Mouse (Mus musculus) limb, embryonic 13.5 days (tissue): ENCODE measurements at regions not wholly inside any gene's neighbourhood (a gene's known extent, or its start where the extent isn't known, plus 50 kb on each side); places are given as distances from the start of the nearest gene placed in this dataset.
A peak's percentile ranks its signal among the peaks of the same experiment; 100 is the strongest.

Source experiments
- ATAC-seq: fragments of 200-750 bp; cut with Nextera tagmentation; 2 replicates; pipeline ENCODE4 v1.8.0; 2017; ENCODE audit warnings: low read depth, moderate number of reproducible peaks, moderate TSS enrichment; ENCODE audit not compliant: low FRiP score
- H3K27ac ChIP-seq: fragments of 300-500 bp; sonication (generic); 2 replicates; pipeline ENCODE4 v1.5.1; 2015; ENCODE audit warnings: inconsistent platforms, mild to moderate bottlenecking, moderate library complexity
- H3K27me3 ChIP-seq: fragments of 300-500 bp; sonication (generic); 2 replicates; pipeline ENCODE4 v1.6.1; 2015; ENCODE audit warnings: mild to moderate bottlenecking, inconsistent platforms
- H3K36me3 ChIP-seq: fragments of 300-500 bp; sonication (generic); 2 replicates; pipeline ENCODE4 v1.6.1; 2015; ENCODE audit warnings: inconsistent platforms, mild to moderate bottlenecking, moderate library complexity
- H3K4me1 ChIP-seq: fragments of 300-500 bp; sonication (generic); 2 replicates; pipeline ENCODE4 v1.6.1; 2015; ENCODE audit warnings: inconsistent platforms
- H3K4me2 ChIP-seq: fragments of 300-500 bp; sonication (generic); replicated peaks from 2 replicates; pipeline ENCODE4 v1.6.1; 2015; ENCODE audit warnings: inconsistent platforms, mild to moderate bottlenecking, moderate library complexity
- H3K4me3 ChIP-seq: fragments of 300-500 bp; sonication (generic); 2 replicates; pipeline ENCODE4 v1.5.1; 2015; ENCODE audit warnings: moderate library complexity, mild to moderate bottlenecking, inconsistent platforms
- H3K9ac ChIP-seq: fragments of 300-500 bp; sonication (generic); 2 replicates; pipeline ENCODE4 v1.6.1; 2015; ENCODE audit warnings: mild to moderate bottlenecking, inconsistent platforms
- H3K9me3 ChIP-seq: fragments of 300-500 bp; sonication (generic); 2 replicates; pipeline ENCODE4 v1.6.1; 2016; ENCODE audit warnings: inconsistent platforms
- WGBS: fragments of 180-500 bp; shearing (Covaris S2); methylation state at CpG from one replicate; pipeline ENCODE4 v1.1.7; 2015; 5-methylcytosine and 5-hydroxymethylcytosine counted together

DNA sequence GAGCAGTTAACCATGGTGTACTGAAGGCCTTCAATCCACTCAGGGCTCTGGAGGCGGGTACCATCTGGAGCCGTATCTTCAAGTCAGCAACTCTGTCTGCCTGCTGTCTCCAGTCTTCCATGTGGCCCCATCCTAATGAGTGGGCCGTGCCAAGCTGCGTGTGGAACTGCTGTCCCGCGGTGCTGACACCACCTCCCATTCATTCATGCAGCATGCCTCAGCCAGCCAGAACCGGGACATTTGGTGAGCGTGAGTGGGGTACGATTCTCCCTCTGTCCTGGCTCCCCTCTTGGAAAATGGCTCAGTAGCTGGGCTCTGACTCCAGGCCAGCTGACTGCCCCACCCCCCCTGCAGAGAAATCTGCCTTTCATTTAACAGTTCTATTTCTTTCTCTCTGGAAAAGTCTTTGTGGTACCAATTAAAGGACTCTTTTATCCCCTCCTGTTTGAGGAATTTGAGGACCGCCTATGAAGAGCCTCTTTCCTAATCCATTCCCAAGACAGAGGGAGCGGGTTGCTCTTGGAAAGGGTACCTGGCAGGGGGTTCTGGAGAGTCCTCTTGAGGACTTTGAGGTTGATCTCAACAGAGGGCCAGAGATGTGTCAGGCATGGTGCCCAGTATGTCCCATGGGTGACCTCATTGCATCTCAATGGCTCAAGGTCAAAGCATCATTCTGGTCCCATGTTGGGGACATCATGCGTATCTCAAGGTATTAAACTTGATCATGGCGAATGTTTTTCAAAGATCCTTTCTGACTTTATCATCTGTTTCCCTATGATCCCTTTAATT lies 55.5 kb upstream of the Brd7 start:
- Histone ChIP-seq H3K27ac (no peak overlapping the region), H3K4me1 (peaks cover 10% of the 10 kb centered on the region), H3K9ac (no peak overlapping the region), H3K36me3 (no peaks in the 10 kb centered on the region), H3K4me2 (no peak overlapping the region), H3K9me3 (no peaks in the 10 kb centered on the region), H3K4me3 (no peak overlapping the region), H3K27me3 (no peaks in the 10 kb centered on the region)
- 41% methylated on average over 13 of the region's 13 CpGs for WGBS
- no peak for ATAC-seq

DNA sequence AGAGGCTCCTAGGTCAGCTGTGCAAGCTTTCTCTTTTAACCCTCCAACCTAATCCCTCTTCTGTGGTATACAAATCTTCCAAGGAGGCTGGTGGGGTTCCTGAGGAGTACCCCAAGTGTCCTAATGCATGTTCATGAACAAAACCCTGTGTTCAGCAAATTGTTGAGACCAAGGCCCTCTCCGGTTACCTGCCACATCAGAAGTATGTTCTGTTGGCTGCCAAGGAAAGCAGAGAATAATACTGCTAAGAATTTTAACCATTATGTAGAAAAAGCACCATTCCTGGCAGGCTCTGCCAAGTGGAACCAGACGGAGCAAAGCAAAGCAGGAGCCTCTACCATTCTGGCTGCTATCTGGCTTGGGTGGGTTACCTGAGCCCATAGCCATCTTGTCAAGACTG lies 61.3 kb upstream of the Brd7 start:
- no peak for ATAC-seq
- Histone ChIP-seq H3K4me2 (no peak overlapping the region), H3K4me3 (no peak overlapping the region), H3K4me1 (0 out of 2 replicates have a peak, but pooled peaks cover 2% of the 10 kb centered on the region), H3K9ac (no peak overlapping the region), H3K36me3 (no peaks in the 10 kb centered on the region), H3K27me3 (no peaks in the 10 kb centered on the region), H3K9me3 (peaks cover 4% of the 10 kb centered on the region; the same call in 1 of the 2 replicates), H3K27ac (no peak overlapping the region)
- 55% methylated on average over 2 of the region's 2 CpGs for WGBS

- Histone ChIP-seq H3K27ac (no peak overlapping the region), H3K36me3 (no peaks in the 10 kb centered on the region), H3K4me1 (peaks cover 12% of the 10 kb centered on the region), H3K4me2 (no peak overlapping the region), H3K27me3 (no peaks in the 10 kb centered on the region), H3K4me3 (no peak overlapping the region), H3K9ac (no peak overlapping the region), H3K9me3 (peaks cover 4% of the 10 kb centered on the region; the same call in 1 of the 2 replicates)
- ATAC-seq: no peak
- WGBS: 58% methylated on average over 5 of the region's 5 CpGs
These were observed 66.6 kb upstream of the Brd7 start for GRCm38 (mm10) chr8:88428560-88428959.

- Histone ChIP-seq H3K4me2 (no peak overlapping the region; the same call in 1 of the 2 replicates), H3K27ac (peak overlapping the region; percentile 55; the same call in 1 of the 2 replicates), H3K9me3 (no peaks in the 10 kb centered on the region), H3K9ac (no peak overlapping the region), H3K4me3 (no peak overlapping the region), H3K27me3 (no peaks in the 10 kb centered on the region), H3K36me3 (no peaks in the 10 kb centered on the region), H3K4me1 (peaks cover 12% of the 10 kb centered on the region)
- peak; percentile 28 for ATAC-seq
- 17% methylated on average over 6 of the region's 6 CpGs for WGBS
These were observed 69.4 kb upstream of the Brd7 start for GRCm38 (mm10) chr8:88431389-88431788.

DNA sequence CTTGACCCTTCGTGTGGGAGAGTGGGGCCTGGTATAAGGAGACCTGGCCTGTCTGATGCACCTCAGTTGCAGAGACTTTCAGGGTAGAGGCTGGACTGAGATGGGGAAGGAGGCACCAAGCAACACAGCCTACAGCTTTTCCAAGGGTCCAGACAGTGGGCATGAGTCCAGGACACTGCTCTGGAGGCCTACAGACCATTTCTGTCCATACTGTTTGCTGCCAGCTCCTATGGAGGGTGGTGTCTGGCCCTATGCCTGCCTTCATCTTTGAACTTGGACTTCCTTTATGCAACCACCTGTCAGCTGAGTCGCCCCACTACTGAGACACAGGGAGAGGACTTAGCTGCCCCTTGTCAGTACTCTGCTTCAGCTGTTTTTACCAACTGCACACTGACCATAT lies 73.7 kb upstream of the Brd7 start:
- Histone ChIP-seq H3K27ac (no peak overlapping the region), H3K36me3 (no peaks in the 10 kb centered on the region), H3K27me3 (peaks cover 23% of the 10 kb centered on the region), H3K4me3 (no peak overlapping the region), H3K9ac (no peak overlapping the region), H3K9me3 (no peaks in the 10 kb centered on the region), H3K4me1 (peaks cover 15% of the 10 kb centered on the region), H3K4me2 (no peak overlapping the region)
- ATAC-seq: no peak
- WGBS: 89% methylated on average over 2 of the region's 2 CpGs

DNA sequence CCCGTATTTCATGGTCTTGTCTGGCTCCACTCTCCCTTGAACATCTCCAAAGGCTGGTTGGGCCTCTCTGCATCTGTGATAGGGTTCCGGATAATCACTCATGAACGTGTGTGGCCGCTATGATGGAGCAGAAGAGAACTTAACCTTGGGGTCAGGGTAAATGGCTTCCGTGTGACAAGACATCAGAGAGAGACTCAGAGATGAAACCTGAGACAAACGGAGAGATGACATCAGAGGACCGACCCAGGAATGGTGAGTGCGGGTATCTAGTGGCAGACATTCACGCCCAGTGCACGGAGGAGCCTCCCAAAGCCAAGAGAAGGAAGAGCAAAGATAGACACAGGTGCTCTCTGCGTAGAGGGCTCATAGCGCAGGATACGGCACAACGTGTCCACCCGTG lies 78.2 kb upstream of the Brd7 start:
- no peak for ATAC-seq
- 68% methylated on average over 15 of the region's 15 CpGs for WGBS
- H3K27me3 ChIP-seq: peaks cover 23% of the 10 kb centered on the region
- H3K27ac ChIP-seq: no peak overlapping the region
- no peaks in the 10 kb centered on the region for H3K9me3 ChIP-seq
- no peak overlapping the region for H3K4me3 ChIP-seq
- H3K9ac ChIP-seq: no peak overlapping the region
- no peaks in the 10 kb centered on the region for H3K36me3 ChIP-seq
- H3K4me2 ChIP-seq: no peak overlapping the region
- 0 out of 2 replicates have a peak, but pooled peaks cover 2% of the 10 kb centered on the region for H3K4me1 ChIP-seq

DNA sequence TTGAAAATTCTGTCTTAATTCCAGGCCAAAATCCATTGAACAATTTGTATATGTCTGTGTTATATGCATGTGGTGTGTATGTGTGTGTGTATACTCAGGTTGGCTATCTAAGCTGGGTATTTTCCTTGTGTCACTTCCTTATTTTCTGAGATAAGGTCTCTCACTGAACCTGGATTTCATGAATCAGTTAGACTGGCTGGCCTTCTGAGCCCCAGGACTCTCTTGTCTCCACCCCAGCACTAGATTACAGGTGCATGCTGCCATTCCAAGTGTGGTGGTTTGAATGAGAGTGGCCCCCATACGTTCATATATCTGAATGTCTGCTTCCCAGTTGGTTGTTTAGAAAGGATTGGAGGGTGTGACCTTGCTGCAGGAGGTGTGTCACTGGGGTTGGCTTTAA lies 77.8 kb upstream of the Nkd1 start:
- H3K27me3 ChIP-seq: peaks cover 13% of the 10 kb centered on the region
- no peaks in the 10 kb centered on the region for H3K9me3 ChIP-seq
- H3K27ac ChIP-seq: no peak overlapping the region
- H3K9ac ChIP-seq: no peak overlapping the region
- no peaks in the 10 kb centered on the region for H3K4me1 ChIP-seq
- 25% methylated on average over 1 of the region's 1 CpGs for WGBS
- no peak for ATAC-seq
- H3K4me3 ChIP-seq: no peak overlapping the region
- H3K36me3 ChIP-seq: no peaks in the 10 kb centered on the region
- H3K4me2 ChIP-seq: no peak overlapping the region

DNA sequence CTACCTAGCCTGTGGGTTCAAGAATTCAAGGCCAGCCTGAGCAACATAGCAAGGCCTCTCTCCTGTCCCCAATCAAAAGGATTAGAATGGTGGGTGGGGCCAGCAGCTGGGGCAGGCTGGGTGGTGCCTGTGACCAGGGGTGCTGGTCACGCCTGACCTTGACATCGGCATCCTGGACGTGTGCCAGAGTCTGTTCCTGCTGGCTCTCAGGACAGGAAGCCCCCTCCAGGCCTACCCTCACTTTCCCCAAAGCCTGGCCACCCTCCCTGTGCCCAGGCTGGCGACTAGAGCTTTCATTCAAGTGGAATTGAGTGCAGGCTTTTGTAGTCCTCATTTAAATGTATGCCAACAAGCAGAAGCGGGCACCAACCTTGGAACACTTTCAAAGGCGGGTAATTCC lies 73.7 kb upstream of the Nkd1 start:
- H3K9ac ChIP-seq: no peak overlapping the region
- no peak overlapping the region for H3K27ac ChIP-seq
- WGBS: 50% methylated on average over 6 of the region's 6 CpGs
- H3K27me3 ChIP-seq: peaks cover 40% of the 10 kb centered on the region
- H3K36me3 ChIP-seq: no peaks in the 10 kb centered on the region
- no peak for ATAC-seq
- no peaks in the 10 kb centered on the region for H3K9me3 ChIP-seq
- H3K4me1 ChIP-seq: peaks cover 18% of the 10 kb centered on the region
- no peak overlapping the region for H3K4me3 ChIP-seq
- no peak overlapping the region for H3K4me2 ChIP-seq

- H3K9ac ChIP-seq: no peak overlapping the region
- no peak overlapping the region for H3K27ac ChIP-seq
- no peak for ATAC-seq
- H3K27me3 ChIP-seq: peaks cover 46% of the 10 kb centered on the region
- H3K4me2 ChIP-seq: no peak overlapping the region
- H3K36me3 ChIP-seq: no peaks in the 10 kb centered on the region
- no peaks in the 10 kb centered on the region for H3K9me3 ChIP-seq
- H3K4me1 ChIP-seq: peaks cover 18% of the 10 kb centered on the region
- H3K4me3 ChIP-seq: no peak overlapping the region
- WGBS: 81% methylated on average over 8 of the region's 9 CpGs
These were observed 73.2 kb upstream of the Nkd1 start for GRCm38 (mm10) chr8:88447844-88448535.

DNA sequence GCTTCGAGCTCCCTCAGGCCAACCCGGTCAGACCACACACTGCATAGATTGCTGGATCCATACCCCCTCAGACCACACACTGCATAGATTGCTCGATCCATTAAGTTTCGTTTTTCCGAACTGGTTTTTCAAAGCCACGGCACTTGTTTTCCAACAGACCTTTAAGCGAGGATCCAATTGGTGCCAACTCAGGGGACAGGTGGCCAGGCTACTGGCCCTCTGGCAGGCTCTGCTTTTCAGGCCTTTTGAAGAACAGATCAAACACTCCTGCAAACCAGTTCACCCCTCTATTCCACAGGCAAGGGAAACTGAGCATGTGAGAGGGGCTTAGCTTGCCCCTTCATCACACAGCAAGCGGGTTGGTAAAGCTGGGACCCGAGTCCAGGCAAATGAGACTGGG lies 72.2 kb upstream of the Nkd1 start:
- Histone ChIP-seq H3K4me2 (no peak overlapping the region), H3K4me1 (peaks cover 24% of the 10 kb centered on the region), H3K9ac (no peak overlapping the region), H3K36me3 (no peaks in the 10 kb centered on the region), H3K9me3 (no peaks in the 10 kb centered on the region), H3K27ac (no peak overlapping the region), H3K4me3 (no peak overlapping the region), H3K27me3 (peaks cover 56% of the 10 kb centered on the region)
- no peak for ATAC-seq
- WGBS: 73% methylated on average over 9 of the region's 9 CpGs

GRCm38 (mm10) chr8:88449534-88449933 lies 71.6 kb upstream of the Nkd1 start:
- H3K4me2 ChIP-seq: no peak overlapping the region
- H3K4me1 ChIP-seq: peaks cover 27% of the 10 kb centered on the region
- H3K27me3 ChIP-seq: peaks cover 59% of the 10 kb centered on the region
- no peak overlapping the region for H3K27ac ChIP-seq
- ATAC-seq: no peak
- H3K36me3 ChIP-seq: no peaks in the 10 kb centered on the region
- H3K9me3 ChIP-seq: no peaks in the 10 kb centered on the region
- no peak overlapping the region for H3K9ac ChIP-seq
- 73% methylated on average over 5 of the region's 5 CpGs for WGBS
- no peak overlapping the region for H3K4me3 ChIP-seq

GRCm38 (mm10) chr8:88450864-88451657 lies 70.1 kb upstream of the Nkd1 start:
- Histone ChIP-seq H3K4me2 (peak overlapping the region; percentile 49), H3K9ac (peak overlapping the region; percentile 35), H3K27ac (no peak overlapping the region), H3K27me3 (peaks cover 71% of the 10 kb centered on the region), H3K4me3 (peak overlapping the region; percentile 16; the same call in 1 of the 2 replicates), H3K9me3 (0 out of 2 replicates have a peak, but pooled peaks cover 3% of the 10 kb centered on the region), H3K36me3 (no peaks in the 10 kb centered on the region), H3K4me1 (peaks cover 38% of the 10 kb centered on the region)
- no peak for ATAC-seq
- 7% methylated on average over 26 of the region's 26 CpGs for WGBS
